ENCODE assay signal across 8 mouse cellular contexts in genomic region chr17:33930280-33931158, GRCm38 (mm10). TPM values are rescaled to one million over a fixed set of nuclear protein-coding genes. Genes with fewer than 3 reads are reported as not detected.
A peak's percentile ranks its signal among the peaks of the same experiment; 100 is the strongest.
DNase-seq lines count a peak whose midpoint lies in the region; ATAC-seq and TF ChIP-seq lines count a peak whose summit lies in the region.

No protein-coding gene starts in this region.

- in situ Hi-C loops in Patski (cut with MboI; ENCODE audit: low pct_unique_long_range_greater_than_20kb), result no loop called here

- ATAC-seq in Patski, result peak; percentile 44
- no peak for ATAC-seq in heart, embryonic 15.5 days (replicated peaks; ENCODE audit: insufficient number of reproducible peaks, insufficient read depth, low FRiP score, low read depth)
- ATAC-seq in neural tube, embryonic 15.5 days (ENCODE audit: low FRiP score), result peak; percentile 15; the same call in 1 of the 2 replicates

- H3K36me3 ChIP-seq in heart, embryonic 15.5 days, result peaks cover 29% of the 10 kb centered on the region
- peaks cover 29% of the 10 kb centered on the region for H3K36me3 ChIP-seq in neural tube, embryonic 15.5 days

- no peak for TF ChIP-seq CTCF in Patski (IDR thresholded peaks at IDR 0.05)
- no peak for TF ChIP-seq CTCF in lung, adult 2 months (IDR thresholded peaks at IDR 0.05; ENCODE audit: insufficient read depth, low read length)

- H3K4me2 ChIP-seq in heart, embryonic 15.5 days, result peak overlapping the region; percentile 87
- peak overlapping the region; percentile 98 for H3K4me2 ChIP-seq in neural tube, embryonic 15.5 days

- H3K27ac ChIP-seq in heart, embryonic 15.5 days, result peak overlapping the region; percentile 99
- peak overlapping the region; percentile 97 for H3K27ac ChIP-seq in neural tube, embryonic 15.5 days (replicated peaks)

- CTCF ChIA-PET in Patski (lab: Charles Lee), result interaction anchor here (1.5 kb wide), 1 partner anchor 10 kb away, joined by 5 read pairs; the partner anchor contains the start of genes Pfdn6 and Wdr46

- TF ChIP-seq POLR2A in lung, adult 2 months (IDR thresholded peaks at IDR 0.05; ENCODE audit: borderline replicate concordance, extremely low read depth, low read depth, low read length), result no peak; the same call in 1 of the 2 replicates

- DNase-seq in B cell, adult 2 months, result peak; percentile 58 to 63
- no peak for DNase-seq in Patski (ENCODE audit: low read depth, low spot score)
- DNase-seq in embryo, embryonic 9.5 days (ENCODE audit: extremely low spot score), result peak; percentile 46
- DNase-seq in kidney, postnatal 10 days, result peak; percentile 67
- peak; percentile 77 for DNase-seq in lung, adult 2 months
- peak; percentile 69 for DNase-seq in yolk sac, embryonic 10.5 days (ENCODE audit: low spot score)

- H3K27me3 ChIP-seq in Patski, result no peaks in the 10 kb centered on the region
- no peaks in the 10 kb centered on the region for H3K27me3 ChIP-seq in heart, embryonic 15.5 days
- no peaks in the 10 kb centered on the region for H3K27me3 ChIP-seq in neural tube, embryonic 15.5 days (replicated peaks)

- H3K4me1 ChIP-seq in heart, embryonic 15.5 days (replicated peaks), result peaks cover 26% of the 10 kb centered on the region
- H3K4me1 ChIP-seq in lung, adult 2 months (ENCODE audit: control insufficient read depth, insufficient read depth, low read length), result no peaks in the 10 kb centered on the region
- peaks cover 27% of the 10 kb centered on the region for H3K4me1 ChIP-seq in neural tube, embryonic 15.5 days

- no peaks in the 10 kb centered on the region for H3K9me3 ChIP-seq in heart, embryonic 15.5 days (replicated peaks)
- H3K9me3 ChIP-seq in neural tube, embryonic 15.5 days (replicated peaks), result no peaks in the 10 kb centered on the region

- under 1% methylated on average over 44 of the region's 45 CpGs for WGBS in heart, embryonic 15.5 days
- under 1% methylated on average over 44 of the region's 45 CpGs for WGBS in lung, adult 2 months
- WGBS in neural tube, embryonic 15.5 days, result under 1% methylated on average over 45 of the region's 45 CpGs

- H3K9ac ChIP-seq in heart, embryonic 15.5 days, result peak overlapping the region; percentile 87
- peak overlapping the region; percentile 90 for H3K9ac ChIP-seq in neural tube, embryonic 15.5 days (replicated peaks)

- H3K4me3 ChIP-seq in heart, embryonic 15.5 days, result peak overlapping the region; percentile 77
- H3K4me3 ChIP-seq in lung, adult 2 months (replicated peaks; ENCODE audit: extremely low read depth, low read depth, low read length), result peak overlapping the region; percentile 77
- H3K4me3 ChIP-seq in neural tube, embryonic 15.5 days (replicated peaks), result peak overlapping the region; percentile 80

- POLR2A ChIA-PET in Patski (lab: Charles Lee), result interaction anchor here (0.6 to 1.6 kb wide), 6 partner anchors 9 to 93 kb away, joined by 3 to 8 read pairs (median 4); partner anchors contain the start of gene Wdr46

RNA-seq across cellular contexts. Expression of gene Rgl2, which starts 1.2 kb away (rescaled TPM):
- 59.6 TPM for polyA plus RNA-seq in Patski (2021)
- 34.7 and 44.8 TPM in 2 replicates for polyA plus RNA-seq in heart, embryonic 15.5 days (2015; fragmentation: Nextera tagmentation; extraction: Ambion mirVana)
- 247 and 272 TPM in 2 replicates for polyA plus RNA-seq in lung, adult 2 months (2012; rRNA removed)
- polyA plus RNA-seq in neural tube, embryonic 15.5 days (2015; fragmentation: Nextera tagmentation; extraction: Ambion mirVana), result 56.8 and 58.8 TPM in 2 replicates

RNA-seq across cellular contexts. Expression of gene Pfdn6, which starts 9.6 kb away (rescaled TPM):
- 115 TPM for polyA plus RNA-seq in Patski (2021)
- 112 and 115 TPM in 2 replicates for polyA plus RNA-seq in heart, embryonic 15.5 days (2015; fragmentation: Nextera tagmentation; extraction: Ambion mirVana)
- polyA plus RNA-seq in lung, adult 2 months (2012; rRNA removed), result 19.2 and 26.2 TPM in 2 replicates
- 173 and 183 TPM in 2 replicates for polyA plus RNA-seq in neural tube, embryonic 15.5 days (2015; fragmentation: Nextera tagmentation; extraction: Ambion mirVana)

RNA-seq across cellular contexts. Expression of gene Wdr46, which starts 9.9 kb away (rescaled TPM):
- 35.8 TPM for polyA plus RNA-seq in Patski (2021)
- 16.3 and 24.1 TPM in 2 replicates for polyA plus RNA-seq in heart, embryonic 15.5 days (2015; fragmentation: Nextera tagmentation; extraction: Ambion mirVana)
- polyA plus RNA-seq in lung, adult 2 months (2012; rRNA removed), result 13.4 and 16.8 TPM in 2 replicates
- 25.1 and 29.3 TPM in 2 replicates for polyA plus RNA-seq in neural tube, embryonic 15.5 days (2015; fragmentation: Nextera tagmentation; extraction: Ambion mirVana)

RNA-seq across cellular contexts. Expression of gene Zbtb22, which starts 14.8 kb away (rescaled TPM):
- 30.7 TPM for polyA plus RNA-seq in Patski (2021)
- polyA plus RNA-seq in heart, embryonic 15.5 days (2015; fragmentation: Nextera tagmentation; extraction: Ambion mirVana), result 11.3 and 15.3 TPM in 2 replicates
- 65.1 and 92.1 TPM in 2 replicates for polyA plus RNA-seq in lung, adult 2 months (2012; rRNA removed)
- 13.7 and 15.8 TPM in 2 replicates for polyA plus RNA-seq in neural tube, embryonic 15.5 days (2015; fragmentation: Nextera tagmentation; extraction: Ambion mirVana)

RNA-seq across cellular contexts. Expression of gene Tapbp, which starts 14.8 kb away (rescaled TPM):
- polyA plus RNA-seq in Patski (2021), result 155 TPM
- 44.3 and 61.3 TPM in 2 replicates for polyA plus RNA-seq in heart, embryonic 15.5 days (2015; fragmentation: Nextera tagmentation; extraction: Ambion mirVana)
- 225 and 249 TPM in 2 replicates for polyA plus RNA-seq in lung, adult 2 months (2012; rRNA removed)
- 35.3 and 51.3 TPM in 2 replicates for polyA plus RNA-seq in neural tube, embryonic 15.5 days (2015; fragmentation: Nextera tagmentation; extraction: Ambion mirVana)
